Mouse (Mus musculus): ENCODE results near the gene Aldh3a1.
A peak's percentile ranks its signal among the peaks of the same experiment; 100 is the strongest.
"Not testable (repeated sequence)": the region's sequence is repeated elsewhere in the genome, so short reads cannot be mapped to it uniquely, and the experiment has no call there.

Aldh3a1 gene

GRCm38 (mm10) chr11:61207487-61208246 lies at the start of gene Aldh3a1:
Aldh3a1 (plus strand) TSS chr11:61207537.
- DNase-seq (ENCODE audit: low spot score in 2 of 2), result no peak

GRCm38 (mm10) chr11:61158141-61158540 lies 49.2 kb upstream of the Aldh3a1 start:
- DNase-seq (ENCODE audit: low spot score in 2 of 2), result no peak

- no peak for DNase-seq (ENCODE audit: low spot score in 2 of 2)
Observed at GRCm38 (mm10) chr11:61159796-61160732, 47.3 kb upstream of the Aldh3a1 start.

GRCm38 (mm10) chr11:61161121-61161520 lies 46.2 kb upstream of the Aldh3a1 start:
- no peak for DNase-seq (ENCODE audit: low spot score in 2 of 2)

- DNase-seq (ENCODE audit: low spot score in 2 of 2), result no peak
Observed at GRCm38 (mm10) chr11:61162776-61163175, 44.6 kb upstream of the Aldh3a1 start.

- DNase-seq (ENCODE audit: low spot score in 2 of 2), result no peak
Observed at GRCm38 (mm10) chr11:61163341-61163740, 44.0 kb upstream of the Aldh3a1 start.

GRCm38 (mm10) chr11:61164366-61164765 lies 43.0 kb upstream of the Aldh3a1 start:
- no peak for DNase-seq (ENCODE audit: low spot score in 2 of 2)

- no peak for DNase-seq (ENCODE audit: low spot score in 2 of 2)
Observed at GRCm38 (mm10) chr11:61164881-61165280, 42.5 kb upstream of the Aldh3a1 start.

- no peak for DNase-seq (ENCODE audit: low spot score in 2 of 2)
Observed at GRCm38 (mm10) chr11:61170184-61170583, 37.2 kb upstream of the Aldh3a1 start.

GRCm38 (mm10) chr11:61173477-61173876 lies 33.9 kb upstream of the Aldh3a1 start:
- DNase-seq (ENCODE audit: low spot score in 2 of 2), result not testable (repeated sequence)

GRCm38 (mm10) chr11:61174291-61174820 lies 33.0 kb upstream of the Aldh3a1 start:
- peak; percentile 50 to 77 for DNase-seq (ENCODE audit: low spot score in 2 of 2)

GRCm38 (mm10) chr11:61174821-61175658 lies 32.3 kb upstream of the Aldh3a1 start, which contains the start of gene Usp22:
Usp22 (minus strand) TSS chr11:61175055.
- peak; percentile 98 for DNase-seq (ENCODE audit: low spot score in 2 of 2)

- no peak for DNase-seq (ENCODE audit: low spot score in 2 of 2)
Observed at GRCm38 (mm10) chr11:61175778-61176177, 31.6 kb upstream of the Aldh3a1 start.

- no peak for DNase-seq (ENCODE audit: low spot score in 2 of 2)
Observed at GRCm38 (mm10) chr11:61176321-61176720, 31.0 kb upstream of the Aldh3a1 start.

GRCm38 (mm10) chr11:61180361-61180760 lies 27.0 kb upstream of the Aldh3a1 start:
- no peak for DNase-seq (ENCODE audit: low spot score in 2 of 2)

- no peak for DNase-seq (ENCODE audit: low spot score in 2 of 2)
Observed at GRCm38 (mm10) chr11:61181624-61182023, 25.7 kb upstream of the Aldh3a1 start.

GRCm38 (mm10) chr11:61183820-61184219 lies 23.5 kb upstream of the Aldh3a1 start:
- no peak for DNase-seq (ENCODE audit: low spot score in 2 of 2)

GRCm38 (mm10) chr11:61190776-61191175 lies 16.6 kb upstream of the Aldh3a1 start:
- DNase-seq (ENCODE audit: low spot score in 2 of 2), result no peak

- not testable (repeated sequence) for DNase-seq (ENCODE audit: low spot score in 2 of 2)
Observed at GRCm38 (mm10) chr11:61192123-61192522, 15.2 kb upstream of the Aldh3a1 start.

- DNase-seq (ENCODE audit: low spot score in 2 of 2), result no peak
Observed at GRCm38 (mm10) chr11:61192779-61193178, 14.6 kb upstream of the Aldh3a1 start.

GRCm38 (mm10) chr11:61193392-61193791 lies 13.9 kb upstream of the Aldh3a1 start:
- DNase-seq (ENCODE audit: low spot score in 2 of 2), result peak; percentile 72 to 84

Measured in cerebellum, postnatal 4 days (tissue).